Mouse (Mus musculus): ENCODE measurements around the gene Plxna1. TPM values are rescaled to one million over a fixed set of nuclear protein-coding genes. Genes with fewer than 3 reads are reported as not detected.
A peak's percentile ranks its signal among the peaks of the same experiment; 100 is the strongest.

Plxna1 gene
- total RNA-seq, 2 experiments from 2014 or later: 162 to 166 TPM

- DNase-seq (ENCODE audit: low spot score in 2 of 2): no peak
Observed at GRCm38 (mm10) chr6:89361418-89362280, 771 bp downstream of the Plxna1 start.

GRCm38 (mm10) chr6:89360709-89361417, 1.6 kb downstream of the Plxna1 start:
- DNase-seq (ENCODE audit: low spot score in 2 of 2): no peak

GRCm38 (mm10) chr6:89359771-89360708, 2.4 kb downstream of the Plxna1 start:
- no peak for DNase-seq (ENCODE audit: low spot score in 2 of 2)

- no peak for DNase-seq (ENCODE audit: low spot score in 2 of 2)
Observed at GRCm38 (mm10) chr6:89359192-89359591, 3.2 kb downstream of the Plxna1 start.

GRCm38 (mm10) chr6:89355661-89356060, 6.8 kb downstream of the Plxna1 start:
- no peak for DNase-seq (ENCODE audit: low spot score in 2 of 2)

- DNase-seq (ENCODE audit: low spot score in 2 of 2): no peak
Observed at GRCm38 (mm10) chr6:89354726-89355125, 7.7 kb downstream of the Plxna1 start.

GRCm38 (mm10) chr6:89354076-89354475, 8.3 kb downstream of the Plxna1 start:
- DNase-seq (ENCODE audit: low spot score in 2 of 2): no peak

GRCm38 (mm10) chr6:89353101-89353500, 9.3 kb downstream of the Plxna1 start:
- DNase-seq (ENCODE audit: low spot score in 2 of 2): no peak

- peak in 1 of 2 experiments; percentile 50 for DNase-seq (ENCODE audit: low spot score in 2 of 2)
Observed at GRCm38 (mm10) chr6:89351441-89352137, 10.8 kb downstream of the Plxna1 start.

GRCm38 (mm10) chr6:89350520-89350919, 11.9 kb downstream of the Plxna1 start:
- no peak for DNase-seq (ENCODE audit: low spot score in 2 of 2)

GRCm38 (mm10) chr6:89350037-89350515, 12.3 kb downstream of the Plxna1 start:
- DNase-seq (ENCODE audit: low spot score in 2 of 2): no peak

- no peak for DNase-seq (ENCODE audit: low spot score in 2 of 2)
Observed at GRCm38 (mm10) chr6:89348363-89348762, 14.1 kb downstream of the Plxna1 start.

- DNase-seq (ENCODE audit: low spot score in 2 of 2): no peak
Observed at GRCm38 (mm10) chr6:89347792-89348191, 14.6 kb downstream of the Plxna1 start.

GRCm38 (mm10) chr6:89345855-89346254, 16.6 kb downstream of the Plxna1 start:
- no peak for DNase-seq (ENCODE audit: low spot score in 2 of 2)

GRCm38 (mm10) chr6:89345486-89345785, 17.0 kb downstream of the Plxna1 start:
- no peak for DNase-seq (ENCODE audit: low spot score in 2 of 2)

GRCm38 (mm10) chr6:89344613-89345485, 17.6 kb downstream of the Plxna1 start:
- no peak for DNase-seq (ENCODE audit: low spot score in 2 of 2)

- no peak for DNase-seq (ENCODE audit: low spot score in 2 of 2)
Observed at GRCm38 (mm10) chr6:89341981-89342380, 20.4 kb downstream of the Plxna1 start.

- peak; percentile 57 to 72 for DNase-seq (ENCODE audit: low spot score in 2 of 2)
Observed at GRCm38 (mm10) chr6:89339447-89339846, 23.0 kb downstream of the Plxna1 start.

- DNase-seq (ENCODE audit: low spot score in 2 of 2): no peak
Observed at GRCm38 (mm10) chr6:89338733-89339132, 23.7 kb downstream of the Plxna1 start.

- DNase-seq (ENCODE audit: low spot score in 2 of 2): no peak
Observed at GRCm38 (mm10) chr6:89337574-89337973, 24.8 kb downstream of the Plxna1 start.

All from layer of hippocampus, postnatal 14 days (tissue).